Mouse (Mus musculus): ENCODE measurements around the gene Slc2a8.
"Not testable (repeated sequence)": the region's sequence is repeated elsewhere in the genome, so short reads cannot be mapped to it uniquely, and the experiment has no call there.

Gene Slc2a8

GRCm38 (mm10) chr2:32981725-32982271 is at the start of gene Slc2a8:
Slc2a8 (minus strand) TSS chr2:32982083.
- peak; percentile 85 for DNase-seq (ENCODE audit: low read depth)

- no peak for DNase-seq (ENCODE audit: low read depth)
These were observed 43.2 kb upstream of the Slc2a8 start for GRCm38 (mm10) chr2:33025040-33025439.

GRCm38 (mm10) chr2:33024564-33024963 is 42.7 kb upstream of the Slc2a8 start:
- DNase-seq (ENCODE audit: low read depth), result no peak

GRCm38 (mm10) chr2:33022846-33023245 is 41.0 kb upstream of the Slc2a8 start:
- no peak for DNase-seq (ENCODE audit: low read depth)

GRCm38 (mm10) chr2:33018026-33018425 is 36.1 kb upstream of the Slc2a8 start:
- peak; percentile 53 for DNase-seq (ENCODE audit: low read depth)

GRCm38 (mm10) chr2:33017191-33017590 is 35.3 kb upstream of the Slc2a8 start:
- DNase-seq (ENCODE audit: low read depth), result no peak

GRCm38 (mm10) chr2:33014877-33015276 is 33.0 kb upstream of the Slc2a8 start:
- no peak for DNase-seq (ENCODE audit: low read depth)

- not testable (repeated sequence) for DNase-seq (ENCODE audit: low read depth)
These were observed 27.2 kb upstream of the Slc2a8 start for GRCm38 (mm10) chr2:33009055-33009454.

- DNase-seq (ENCODE audit: low read depth), result no peak
These were observed 23.2 kb upstream of the Slc2a8 start for GRCm38 (mm10) chr2:33005041-33005440.

GRCm38 (mm10) chr2:33002144-33002543 is 20.3 kb upstream of the Slc2a8 start:
- DNase-seq (ENCODE audit: low read depth), result no peak

GRCm38 (mm10) chr2:32999752-33000151 is 17.9 kb upstream of the Slc2a8 start:
- DNase-seq (ENCODE audit: low read depth), result no peak

GRCm38 (mm10) chr2:32997792-32998191 is 15.9 kb upstream of the Slc2a8 start:
- no peak for DNase-seq (ENCODE audit: low read depth)

- no peak for DNase-seq (ENCODE audit: low read depth)
These were observed 15.2 kb upstream of the Slc2a8 start for GRCm38 (mm10) chr2:32997081-32997480.

- DNase-seq (ENCODE audit: low read depth), result no peak
These were observed 10.2 kb upstream of the Slc2a8 start for GRCm38 (mm10) chr2:32992130-32992529.

GRCm38 (mm10) chr2:32990167-32990832 is 8.4 kb upstream of the Slc2a8 start:
- no peak for DNase-seq (ENCODE audit: low read depth)

- DNase-seq (ENCODE audit: low read depth), result no peak
These were observed 7.5 kb upstream of the Slc2a8 start for GRCm38 (mm10) chr2:32989376-32989775.

- DNase-seq (ENCODE audit: low read depth), result no peak
These were observed 4.0 kb upstream of the Slc2a8 start for GRCm38 (mm10) chr2:32985844-32986243.

- no peak for DNase-seq (ENCODE audit: low read depth)
These were observed 1.7 kb upstream of the Slc2a8 start for GRCm38 (mm10) chr2:32983617-32984016.

GRCm38 (mm10) chr2:32982700-32983099 is 817 bp upstream of the Slc2a8 start:
- DNase-seq (ENCODE audit: low read depth), result no peak

- DNase-seq (ENCODE audit: low read depth), result no peak
These were observed 602 bp downstream of the Slc2a8 start for GRCm38 (mm10) chr2:32981281-32981680.

- DNase-seq (ENCODE audit: low read depth), result no peak
These were observed 2.2 kb downstream of the Slc2a8 start for GRCm38 (mm10) chr2:32979675-32980074.

- DNase-seq (ENCODE audit: low read depth), result no peak
These were observed 3.2 kb downstream of the Slc2a8 start for GRCm38 (mm10) chr2:32978675-32979074.

GRCm38 (mm10) chr2:32977114-32977513 is 4.8 kb downstream of the Slc2a8 start:
- DNase-seq (ENCODE audit: low read depth), result no peak

GRCm38 (mm10) chr2:32974216-32974615 is 7.7 kb downstream of the Slc2a8 start:
- no peak for DNase-seq (ENCODE audit: low read depth)
